Mouse (Mus musculus) kidney, adult 2 months (tissue): ENCODE results near the gene Wdr81. TPM values are rescaled to one million over a fixed set of nuclear protein-coding genes. Genes with fewer than 3 reads are reported as not detected.

Source experiments
- DNase-seq: peaks from one replicate; pipeline ENCODE4 v3.0.0; 2021
- H3K27ac ChIP-seq: fragments of 200-500 bp; 2 replicates; pipeline ENCODE4 v1.5.1; 2012; ENCODE audit warnings: low read depth, low read length, control low read depth, inconsistent platforms; ENCODE audit not compliant: insufficient read depth
- H3K27me3 ChIP-seq: fragments of 200-500 bp; replicated peaks from 2 replicates; pipeline ENCODE4 v1.6.1; 2012; ENCODE audit warnings: mild to moderate bottlenecking, moderate library complexity, low read length, inconsistent platforms; ENCODE audit not compliant: control insufficient read depth, insufficient read depth
- H3K36me3 ChIP-seq: fragments of 200-500 bp; 2 replicates; pipeline ENCODE4 v1.6.1; 2012; ENCODE audit warnings: mild to moderate bottlenecking, moderate library complexity, low read length, inconsistent platforms; ENCODE audit not compliant: control insufficient read depth, insufficient read depth
- H3K4me1 ChIP-seq: fragments of 200-500 bp; 2 replicates; pipeline ENCODE4 v1.6.1; 2011; ENCODE audit warnings: low read length; ENCODE audit not compliant: control insufficient read depth, insufficient read depth
- H3K4me3 ChIP-seq: fragments of 200-500 bp; 2 replicates; pipeline ENCODE4 v1.5.1; 2011; ENCODE audit warnings: mild to moderate bottlenecking, low read depth, low read length, control low read depth; ENCODE audit not compliant: insufficient read depth
- CTCF ChIP-seq: fragments of 200-500 bp; conservative IDR thresholded peaks from 2 replicates; pipeline ENCODE4 v1.5.1; 2011; ENCODE audit warnings: low read depth, mild to moderate bottlenecking, control low read depth, low read length, moderate library complexity, mixed read lengths; ENCODE audit not compliant: insufficient read depth, insufficient read length
- POLR2A ChIP-seq: fragments of 200-500 bp; IDR thresholded peaks from one replicate; pipeline ENCODE4 v1.6.1; 2011; ENCODE audit warnings: low read depth, low read length, control low read depth
- WGBS: fragments of 180-500 bp; shearing (Covaris S2); methylation state at CpG from one replicate; pipeline ENCODE4 v1.1.7; 2018; 5-methylcytosine and 5-hydroxymethylcytosine counted together
- polyA plus RNA-seq: library from polyadenylated mRNA; depleted of rRNA; stranded (reverse); fragments of >200 nt; gene quantifications from 2 replicates; pipeline ENCODE4 v1.2.3, GENCODE M21; 2012

Wdr81 gene
- polyA plus RNA-seq, 1 experiment, result 17.7 TPM

DNA sequence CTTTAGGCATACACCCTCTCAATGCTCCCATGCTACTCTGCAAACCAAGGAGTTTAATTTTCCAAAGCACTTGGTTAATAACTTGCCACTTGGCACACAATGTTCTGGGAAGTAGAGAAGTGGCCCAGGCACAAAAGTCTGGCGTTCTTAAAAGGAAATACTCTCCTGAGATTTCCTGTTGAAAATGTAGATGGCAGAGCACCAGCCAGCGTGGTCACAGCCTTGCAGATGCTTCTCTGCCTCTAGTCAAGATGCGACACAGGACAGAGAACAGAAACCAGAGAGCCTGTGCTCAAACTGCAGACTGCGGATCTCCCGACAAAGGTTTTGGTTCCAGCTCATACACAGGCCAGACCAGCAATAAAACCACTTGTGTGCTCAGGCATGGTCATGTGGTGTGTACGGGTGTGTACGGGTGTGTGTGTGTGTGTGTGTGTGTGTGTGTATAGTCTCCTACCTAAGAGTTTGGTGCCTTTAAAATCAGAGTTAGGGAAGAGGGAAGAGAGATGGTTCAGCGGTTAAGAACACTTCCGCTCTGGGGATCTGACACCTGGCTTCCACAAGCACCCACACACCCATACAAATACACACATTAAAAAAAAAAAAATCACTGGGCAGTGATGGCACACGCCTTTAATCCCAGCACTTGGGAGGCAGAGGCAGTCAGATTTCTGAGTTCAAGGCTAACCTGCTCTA is 672 bp upstream of the Wdr81 start:
- H3K27me3 ChIP-seq, result no peaks in the 10 kb centered on the region
- peak overlapping the region; percentile 81 for H3K27ac ChIP-seq
- peak; percentile 75 for DNase-seq
- H3K36me3 ChIP-seq, result no peaks in the 10 kb centered on the region
- peaks cover 33% of the 10 kb centered on the region for H3K4me1 ChIP-seq
- no peak for TF ChIP-seq CTCF
- TF ChIP-seq POLR2A, result no peak
- WGBS, result 45% methylated on average over 10 of the region's 10 CpGs
- H3K4me3 ChIP-seq, result no peak overlapping the region

DNA sequence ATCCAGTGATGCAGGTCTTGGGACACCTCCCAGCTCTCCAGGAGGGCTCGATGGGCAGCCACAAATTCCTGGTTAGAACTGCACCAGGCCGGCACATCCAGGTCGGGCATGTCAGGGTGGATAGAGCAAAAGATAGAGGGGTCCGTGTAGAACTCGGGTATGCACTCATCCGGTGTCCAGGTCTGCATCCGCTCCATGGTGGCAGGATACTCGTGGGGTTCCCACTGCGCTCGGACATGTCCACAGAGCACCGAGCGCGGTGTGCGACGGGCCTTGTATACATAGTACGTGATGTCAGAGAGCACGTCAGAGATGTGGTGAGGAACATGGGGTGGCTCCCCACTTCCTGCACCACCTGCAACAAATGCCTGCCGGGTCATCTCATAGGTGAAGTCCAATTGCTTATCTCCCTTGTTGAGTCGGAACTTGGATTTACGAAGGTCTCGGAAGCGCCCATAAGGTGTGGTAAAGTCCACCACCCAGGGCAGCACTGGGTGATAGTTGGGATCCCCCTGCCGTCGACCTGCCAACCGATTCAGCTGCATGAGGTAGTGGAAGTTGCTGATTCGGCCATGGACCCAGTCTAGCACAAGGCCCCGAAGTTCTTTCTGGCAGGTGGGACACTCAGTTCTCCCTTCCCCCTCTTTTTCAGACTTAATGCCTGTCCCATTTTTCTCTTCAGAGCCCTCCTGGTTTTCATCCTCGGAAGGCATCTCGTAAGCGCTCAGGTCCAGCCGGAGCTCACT is 1.5 kb downstream of the Wdr81 start:
- DNase-seq, result no peak
- Histone ChIP-seq H3K27me3 (no peaks in the 10 kb centered on the region), H3K4me3 (0 out of 2 replicates have a peak overlapping the region, but pooled peaks have one; percentile 75), H3K27ac (no peak overlapping the region), H3K4me1 (peaks cover 14% of the 10 kb centered on the region), H3K36me3 (no peaks in the 10 kb centered on the region; the same call in none of the 2 replicates)
- TF ChIP-seq CTCF (no peak), POLR2A (no peak)
- 91% methylated on average over 31 of the region's 31 CpGs for WGBS

DNA sequence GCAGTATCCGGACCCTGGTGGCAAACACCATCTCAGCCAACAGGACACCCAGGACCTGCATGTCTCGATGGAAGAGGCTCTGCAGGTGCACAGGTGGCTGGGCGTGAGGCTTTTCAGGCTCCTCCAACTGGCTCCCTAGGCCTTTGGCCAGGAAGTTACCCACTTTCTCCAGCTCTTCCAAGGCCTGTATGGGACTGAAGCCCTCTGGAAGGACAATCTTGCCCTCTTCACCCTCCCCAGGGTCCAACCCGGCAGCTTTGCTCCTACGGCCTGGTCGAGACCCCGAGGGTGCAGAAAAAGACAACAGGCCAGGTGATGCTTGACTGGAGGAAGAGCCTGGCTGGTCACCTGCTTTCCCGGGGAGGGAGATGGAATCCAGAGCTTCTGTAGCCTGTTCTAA is 2.4 kb downstream of the Wdr81 start:
- 88% methylated on average over 8 of the region's 8 CpGs for WGBS
- H3K36me3 ChIP-seq, result no peaks in the 10 kb centered on the region; the same call in none of the 2 replicates

DNA sequence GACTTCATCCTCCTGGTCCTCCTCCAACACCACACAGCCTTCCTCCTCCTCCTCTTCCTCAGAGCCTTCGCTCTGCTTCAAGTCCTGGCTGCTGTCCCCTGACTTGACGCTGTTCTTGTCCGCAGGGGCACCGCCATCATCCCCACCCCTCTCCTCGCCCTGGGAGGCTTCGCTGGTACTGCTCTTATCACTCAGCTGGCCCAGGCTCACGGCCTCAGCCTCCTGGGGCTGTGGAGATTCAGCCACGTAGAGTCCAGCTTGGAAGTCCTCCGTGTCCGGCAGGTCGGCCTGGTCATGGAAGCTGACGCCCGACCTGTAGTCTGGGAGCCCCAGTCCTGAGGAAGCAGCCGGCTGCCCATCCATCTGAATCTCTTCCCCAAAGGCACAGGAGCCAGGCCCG is 3.6 kb downstream of the Wdr81 start:
- H3K27me3 ChIP-seq, result no peaks in the 10 kb centered on the region
- no peaks in the 10 kb centered on the region; the same call in none of the 2 replicates for H3K36me3 ChIP-seq
- no peak for DNase-seq
- H3K4me1 ChIP-seq, result peaks cover 14% of the 10 kb centered on the region
- WGBS, result 88% methylated on average over 15 of the region's 15 CpGs
- TF ChIP-seq POLR2A (no peak), CTCF (no peak)
- H3K27ac ChIP-seq, result no peak overlapping the region
- H3K4me3 ChIP-seq, result no peak overlapping the region

More for the DNA sequence above, 2.4 kb downstream of the Wdr81 start:
- Histone ChIP-seq H3K4me1 (peaks cover 14% of the 10 kb centered on the region), H3K27me3 (no peaks in the 10 kb centered on the region), H3K27ac (no peak overlapping the region), H3K4me3 (no peak overlapping the region)
- TF ChIP-seq POLR2A, result no peak
- no peak for TF ChIP-seq CTCF
- no peak for DNase-seq

DNA sequence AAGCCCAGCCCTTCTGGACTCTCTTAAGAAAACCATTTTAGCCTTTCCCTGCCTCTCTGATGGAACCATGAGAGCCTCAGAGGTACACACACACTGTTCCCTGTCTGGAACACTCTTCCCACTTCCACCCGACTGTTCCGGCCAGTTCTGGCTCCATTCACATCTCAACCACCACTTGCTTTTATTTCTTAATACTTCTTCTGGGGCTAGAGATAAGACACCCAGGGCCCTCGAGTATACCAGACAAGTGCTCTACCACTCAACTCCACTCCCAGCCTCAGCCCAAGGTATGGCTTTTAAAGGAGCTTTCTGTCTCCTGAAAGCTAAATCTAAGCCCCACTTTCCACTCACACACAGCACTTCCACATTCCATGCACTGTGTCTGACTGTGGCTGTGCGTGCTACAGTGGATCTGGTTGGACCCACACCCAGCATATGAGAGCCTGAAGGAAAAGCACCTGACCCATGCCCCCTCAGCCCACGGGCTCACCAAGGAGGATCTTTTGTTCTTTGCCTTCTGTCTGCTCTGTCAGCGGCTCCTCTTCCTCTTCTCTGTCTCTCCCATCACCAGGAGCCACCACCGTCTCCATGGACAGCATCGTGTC is 4.1 kb downstream of the Wdr81 start:
- WGBS, result 79% methylated on average over 8 of the region's 8 CpGs
- peaks cover 4% of the 10 kb centered on the region for H3K36me3 ChIP-seq
- TF ChIP-seq POLR2A (no peak), CTCF (no peak)

DNA sequence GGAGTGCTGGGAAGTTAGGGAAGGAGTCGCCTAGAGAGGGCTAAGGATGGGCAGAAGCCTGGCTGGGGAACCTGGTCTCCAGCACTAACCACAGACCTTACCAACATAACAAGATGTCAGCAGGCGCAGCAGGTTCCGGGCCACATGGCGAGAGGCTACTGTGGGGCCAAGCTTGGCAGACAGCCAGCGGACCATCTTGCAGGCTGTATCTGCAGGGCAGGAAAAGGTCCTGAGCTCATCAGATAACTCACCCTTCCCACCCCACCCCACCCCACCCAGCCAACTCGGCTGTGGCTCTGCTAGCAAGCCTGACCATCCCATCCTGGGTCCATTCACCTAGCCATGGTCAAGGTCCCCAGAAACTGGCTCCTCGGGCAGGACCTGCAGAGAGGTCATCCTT is 4.8 kb downstream of the Wdr81 start:
- Histone ChIP-seq H3K27me3 (no peaks in the 10 kb centered on the region), H3K4me1 (peaks cover 6% of the 10 kb centered on the region), H3K36me3 (peaks cover 7% of the 10 kb centered on the region), H3K4me3 (no peak overlapping the region), H3K27ac (no peak overlapping the region)
- DNase-seq, result no peak
- TF ChIP-seq CTCF, result no peak
- no peak for TF ChIP-seq POLR2A
- WGBS, result 68% methylated on average over 7 of the region's 7 CpGs

More for the DNA sequence above, 4.1 kb downstream of the Wdr81 start:
- Histone ChIP-seq H3K4me3 (no peak overlapping the region), H3K4me1 (peaks cover 13% of the 10 kb centered on the region), H3K27ac (no peak overlapping the region), H3K27me3 (no peaks in the 10 kb centered on the region)
- no peak for DNase-seq

DNA sequence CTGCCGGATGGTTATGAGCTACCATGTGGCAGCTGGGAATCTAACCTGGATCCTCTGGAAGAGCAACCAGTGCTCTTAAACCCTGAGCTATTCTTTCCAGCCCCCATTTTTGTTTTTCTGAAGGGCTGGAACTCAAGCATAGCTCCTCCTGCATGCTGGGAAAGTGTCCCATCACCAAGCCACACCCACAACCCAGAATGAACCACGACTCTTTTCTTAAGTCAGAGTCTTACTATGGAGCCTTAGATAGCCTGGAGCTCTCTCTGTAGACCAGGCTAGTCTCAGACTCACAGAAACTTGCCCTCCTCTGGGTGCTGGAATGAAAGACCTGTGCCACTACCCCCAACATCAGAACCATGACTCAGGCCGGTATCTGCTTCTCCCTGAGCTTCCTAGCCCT is 5.9 kb downstream of the Wdr81 start:
- no peak overlapping the region for H3K27ac ChIP-seq
- no peak for TF ChIP-seq POLR2A
- TF ChIP-seq CTCF, result no peak
- peaks cover 12% of the 10 kb centered on the region for H3K4me1 ChIP-seq
- DNase-seq, result no peak
- H3K27me3 ChIP-seq, result no peaks in the 10 kb centered on the region
- H3K4me3 ChIP-seq, result no peak overlapping the region
- H3K36me3 ChIP-seq, result peaks cover 7% of the 10 kb centered on the region
- WGBS, result 79% methylated on average over 3 of the region's 3 CpGs
